Mouse (Mus musculus): ENCODE measurements around the gene Gm26558. TPM values are rescaled to one million over a fixed set of nuclear protein-coding genes. Genes with fewer than 3 reads are reported as not detected.

Gm26558 gene
- polyA plus RNA-seq, 1 experiment, result 0.20 TPM

- no peak for TF ChIP-seq CTCF (IDR thresholded peaks at IDR 0.05; ENCODE audit: borderline replicate concordance, control insufficient read depth, extremely low read depth, insufficient read depth, low read length, poor library complexity)
- TF ChIP-seq POLR2A (IDR thresholded peaks at IDR 0.05; ENCODE audit: control insufficient read depth, extremely low read depth, insufficient read depth, low read length, poor library complexity), result no peak
- no peaks in the 10 kb centered on the region for H3K27me3 ChIP-seq (ENCODE audit: control insufficient read depth, insufficient read depth, low read length)
- H3K4me1 ChIP-seq (replicated peaks; ENCODE audit: control insufficient read depth, insufficient read depth, low read length), result peaks cover 18% of the 10 kb centered on the region
- WGBS, result 96% methylated on average over 3 of the region's 3 CpGs
- DNase-seq, result no peak
- H3K27ac ChIP-seq (ENCODE audit: control insufficient read depth, insufficient read depth, low read length), result no peak overlapping the region
- H3K4me3 ChIP-seq (ENCODE audit: control insufficient read depth, insufficient read depth, low read length), result no peak overlapping the region
- H3K36me3 ChIP-seq (ENCODE audit: control insufficient read depth, insufficient read depth, low read length), result no peaks in the 10 kb centered on the region
These were observed 38.9 kb upstream of the Gm26558 start for GRCm38 (mm10) chr2:70700851-70701250.

- Histone ChIP-seq H3K27ac (ENCODE audit: control insufficient read depth, insufficient read depth, low read length) (no peak overlapping the region), H3K27me3 (ENCODE audit: control insufficient read depth, insufficient read depth, low read length) (no peaks in the 10 kb centered on the region), H3K4me1 (replicated peaks; ENCODE audit: control insufficient read depth, insufficient read depth, low read length) (no peaks in the 10 kb centered on the region), H3K36me3 (ENCODE audit: control insufficient read depth, insufficient read depth, low read length) (peaks cover 10% of the 10 kb centered on the region), H3K4me3 (ENCODE audit: control insufficient read depth, insufficient read depth, low read length) (no peak overlapping the region)
- no peak for DNase-seq
- 91% methylated on average over 10 of the region's 10 CpGs for WGBS
- TF ChIP-seq CTCF (IDR thresholded peaks at IDR 0.05; ENCODE audit: borderline replicate concordance, control insufficient read depth, extremely low read depth, insufficient read depth, low read length, poor library complexity) (no peak), POLR2A (IDR thresholded peaks at IDR 0.05; ENCODE audit: control insufficient read depth, extremely low read depth, insufficient read depth, low read length, poor library complexity) (no peak)
These were observed 33.8 kb upstream of the Gm26558 start for GRCm38 (mm10) chr2:70695712-70696111.

- Histone ChIP-seq H3K27me3 (ENCODE audit: control insufficient read depth, insufficient read depth, low read length) (no peaks in the 10 kb centered on the region), H3K4me3 (ENCODE audit: control insufficient read depth, insufficient read depth, low read length) (no peak overlapping the region), H3K36me3 (ENCODE audit: control insufficient read depth, insufficient read depth, low read length) (peaks cover 52% of the 10 kb centered on the region), H3K27ac (ENCODE audit: control insufficient read depth, insufficient read depth, low read length) (no peak overlapping the region), H3K4me1 (replicated peaks; ENCODE audit: control insufficient read depth, insufficient read depth, low read length) (no peaks in the 10 kb centered on the region)
- WGBS, result 90% methylated on average over 11 of the region's 11 CpGs
- DNase-seq, result no peak
- TF ChIP-seq POLR2A (IDR thresholded peaks at IDR 0.05; ENCODE audit: control insufficient read depth, extremely low read depth, insufficient read depth, low read length, poor library complexity), result no peak
- no peak for TF ChIP-seq CTCF (IDR thresholded peaks at IDR 0.05; ENCODE audit: borderline replicate concordance, control insufficient read depth, extremely low read depth, insufficient read depth, low read length, poor library complexity)
These were observed 28.3 kb upstream of the Gm26558 start for GRCm38 (mm10) chr2:70690195-70690594.

GRCm38 (mm10) chr2:70688454-70689078 is 26.7 kb upstream of the Gm26558 start:
- Histone ChIP-seq H3K27me3 (ENCODE audit: control insufficient read depth, insufficient read depth, low read length) (no peaks in the 10 kb centered on the region), H3K4me1 (replicated peaks; ENCODE audit: control insufficient read depth, insufficient read depth, low read length) (no peaks in the 10 kb centered on the region), H3K36me3 (ENCODE audit: control insufficient read depth, insufficient read depth, low read length) (peaks cover 68% of the 10 kb centered on the region), H3K27ac (ENCODE audit: control insufficient read depth, insufficient read depth, low read length) (no peak overlapping the region), H3K4me3 (ENCODE audit: control insufficient read depth, insufficient read depth, low read length) (no peak overlapping the region)
- no peak for DNase-seq
- 96% methylated on average over 21 of the region's 21 CpGs for WGBS
- TF ChIP-seq CTCF (IDR thresholded peaks at IDR 0.05; ENCODE audit: borderline replicate concordance, control insufficient read depth, extremely low read depth, insufficient read depth, low read length, poor library complexity) (no peak), POLR2A (IDR thresholded peaks at IDR 0.05; ENCODE audit: control insufficient read depth, extremely low read depth, insufficient read depth, low read length, poor library complexity) (no peak)

- DNase-seq, result no peak
- 94% methylated on average over 2 of the region's 2 CpGs for WGBS
- TF ChIP-seq CTCF (IDR thresholded peaks at IDR 0.05; ENCODE audit: borderline replicate concordance, control insufficient read depth, extremely low read depth, insufficient read depth, low read length, poor library complexity), result no peak
- no peak for TF ChIP-seq POLR2A (IDR thresholded peaks at IDR 0.05; ENCODE audit: control insufficient read depth, extremely low read depth, insufficient read depth, low read length, poor library complexity)
- H3K4me1 ChIP-seq (replicated peaks; ENCODE audit: control insufficient read depth, insufficient read depth, low read length), result no peaks in the 10 kb centered on the region
- H3K27me3 ChIP-seq (ENCODE audit: control insufficient read depth, insufficient read depth, low read length), result no peaks in the 10 kb centered on the region
- no peak overlapping the region for H3K4me3 ChIP-seq (ENCODE audit: control insufficient read depth, insufficient read depth, low read length)
- H3K27ac ChIP-seq (ENCODE audit: control insufficient read depth, insufficient read depth, low read length), result no peak overlapping the region
- peaks cover 81% of the 10 kb centered on the region for H3K36me3 ChIP-seq (ENCODE audit: control insufficient read depth, insufficient read depth, low read length)
These were observed 20.4 kb upstream of the Gm26558 start for GRCm38 (mm10) chr2:70682324-70682723.

GRCm38 (mm10) chr2:70673445-70674126 is 11.7 kb upstream of the Gm26558 start:
- Histone ChIP-seq H3K27me3 (ENCODE audit: control insufficient read depth, insufficient read depth, low read length) (no peaks in the 10 kb centered on the region), H3K36me3 (ENCODE audit: control insufficient read depth, insufficient read depth, low read length) (peaks cover 15% of the 10 kb centered on the region), H3K4me1 (replicated peaks; ENCODE audit: control insufficient read depth, insufficient read depth, low read length) (no peaks in the 10 kb centered on the region), H3K27ac (ENCODE audit: control insufficient read depth, insufficient read depth, low read length) (no peak overlapping the region), H3K4me3 (ENCODE audit: control insufficient read depth, insufficient read depth, low read length) (no peak overlapping the region)
- no peak for DNase-seq
- WGBS, result 90% methylated on average over 7 of the region's 7 CpGs
- TF ChIP-seq POLR2A (IDR thresholded peaks at IDR 0.05; ENCODE audit: control insufficient read depth, extremely low read depth, insufficient read depth, low read length, poor library complexity), result no peak
- TF ChIP-seq CTCF (IDR thresholded peaks at IDR 0.05; ENCODE audit: borderline replicate concordance, control insufficient read depth, extremely low read depth, insufficient read depth, low read length, poor library complexity), result no peak
